Mouse (Mus musculus) heart, embryonic 13.5 days (tissue): ENCODE measurements around the gene Spg7. TPM values are rescaled to one million over a fixed set of nuclear protein-coding genes. Genes with fewer than 3 reads are reported as not detected.
"Not testable (repeated sequence)": the region's sequence is repeated elsewhere in the genome, so short reads cannot be mapped to it uniquely, and the experiment has no call there.

Experiments
- ATAC-seq: fragments of 200-750 bp; cut with Nextera tagmentation; 2 replicates; pipeline ENCODE4 v1.8.0; 2017; ENCODE audit warnings: moderate TSS enrichment; ENCODE audit not compliant: insufficient number of reproducible peaks, low FRiP score, low TSS enrichment; ENCODE audit errors: extremely low read depth
- H3K27ac ChIP-seq: fragments of 300-500 bp; sonication (generic); replicated peaks from 2 replicates; pipeline ENCODE4 v1.5.1; 2015; ENCODE audit warnings: moderate library complexity, mild to moderate bottlenecking, inconsistent platforms
- H3K27me3 ChIP-seq: fragments of 300-500 bp; sonication (generic); replicated peaks from 2 replicates; pipeline ENCODE4 v1.6.1; 2015; ENCODE audit warnings: mild to moderate bottlenecking, inconsistent platforms
- H3K36me3 ChIP-seq: fragments of 300-500 bp; sonication (generic); 2 replicates; pipeline ENCODE4 v1.6.1; 2015; ENCODE audit warnings: mild to moderate bottlenecking, inconsistent platforms
- H3K4me1 ChIP-seq: fragments of 300-500 bp; sonication (generic); 2 replicates; pipeline ENCODE4 v1.6.1; 2015; ENCODE audit warnings: inconsistent platforms
- H3K4me2 ChIP-seq: fragments of 300-500 bp; sonication (generic); 2 replicates; pipeline ENCODE4 v1.6.1; 2015; ENCODE audit warnings: inconsistent platforms, mild to moderate bottlenecking, moderate library complexity
- H3K4me3 ChIP-seq: fragments of 300-500 bp; sonication (generic); 2 replicates; pipeline ENCODE4 v1.5.1; 2015; ENCODE audit warnings: moderate library complexity, mild to moderate bottlenecking, inconsistent platforms
- H3K9ac ChIP-seq: fragments of 300-500 bp; sonication (generic); 2 replicates; pipeline ENCODE4 v1.6.1; 2015; ENCODE audit warnings: inconsistent platforms, mild to moderate bottlenecking, moderate library complexity
- H3K9me3 ChIP-seq: fragments of 300-500 bp; sonication (generic); 2 replicates; pipeline ENCODE4 v1.6.1; 2016; ENCODE audit warnings: inconsistent platforms
- WGBS: fragments of 180-500 bp; shearing (Covaris S2); methylation state at CpG from one replicate; pipeline ENCODE4 v1.1.7; 2015; ENCODE audit warnings: mixed read lengths; 5-methylcytosine and 5-hydroxymethylcytosine counted together
- polyA plus RNA-seq: library from polyadenylated mRNA; unstranded; fragments of >200 nt; fragmentation: Nextera tagmentation; extraction: Ambion mirVana; gene quantifications from 2 replicates; pipeline ENCODE4 v1.2.1, GENCODE M21; 2015

Gene Spg7
- polyA plus RNA-seq, 1 experiment from 2014 or later, result 62.2 TPM

- 69% methylated on average over 5 of the region's 5 CpGs for WGBS
These were observed 32.7 kb upstream of the Spg7 start for GRCm38 (mm10) chr8:123030091-123030490.

GRCm38 (mm10) chr8:123031321-123031978, 31.3 kb upstream of the Spg7 start:
- Histone ChIP-seq H3K4me2 (no peak overlapping the region), H3K36me3 (no peaks in the 10 kb centered on the region), H3K4me1 (peaks cover 61% of the 10 kb centered on the region), H3K4me3 (no peak overlapping the region), H3K9ac (no peak overlapping the region), H3K27me3 (no peaks in the 10 kb centered on the region), H3K9me3 (no peaks in the 10 kb centered on the region), H3K27ac (no peak overlapping the region)
- no peak for ATAC-seq
- WGBS, result 76% methylated on average over 7 of the region's 7 CpGs

More at GRCm38 (mm10) chr8:123030091-123030490, 32.7 kb upstream of the Spg7 start:
- peaks cover 55% of the 10 kb centered on the region for H3K4me1 ChIP-seq
- H3K9me3 ChIP-seq, H3K9ac ChIP-seq, H3K36me3 ChIP-seq, H3K4me3 ChIP-seq, H3K4me2 ChIP-seq, H3K27ac ChIP-seq, ATAC-seq, H3K27me3 ChIP-seq: not testable (repeated sequence)

GRCm38 (mm10) chr8:123032730-123033129, 30.0 kb upstream of the Spg7 start:
- Histone ChIP-seq H3K27ac (no peak overlapping the region), H3K27me3 (no peaks in the 10 kb centered on the region), H3K9me3 (no peaks in the 10 kb centered on the region), H3K36me3 (no peaks in the 10 kb centered on the region), H3K4me2 (no peak overlapping the region), H3K4me3 (no peak overlapping the region), H3K4me1 (peaks cover 69% of the 10 kb centered on the region), H3K9ac (no peak overlapping the region)
- ATAC-seq, result no peak

GRCm38 (mm10) chr8:123033431-123033830, 29.3 kb upstream of the Spg7 start:
- H3K27me3 ChIP-seq, result no peaks in the 10 kb centered on the region
- no peak for ATAC-seq
- H3K4me1 ChIP-seq, result peaks cover 74% of the 10 kb centered on the region
- H3K36me3 ChIP-seq, result no peaks in the 10 kb centered on the region
- peak overlapping the region; percentile 21; the same call in 1 of the 2 replicates for H3K9ac ChIP-seq
- no peak overlapping the region for H3K27ac ChIP-seq
- H3K4me3 ChIP-seq, result no peak overlapping the region
- H3K4me2 ChIP-seq, result no peak overlapping the region
- H3K9me3 ChIP-seq, result no peaks in the 10 kb centered on the region

GRCm38 (mm10) chr8:123034171-123034570, 28.6 kb upstream of the Spg7 start:
- H3K4me2 ChIP-seq, result no peak overlapping the region
- ATAC-seq, result no peak
- H3K4me3 ChIP-seq, result no peak overlapping the region
- no peaks in the 10 kb centered on the region for H3K36me3 ChIP-seq
- H3K9me3 ChIP-seq, result no peaks in the 10 kb centered on the region
- H3K4me1 ChIP-seq, result peaks cover 76% of the 10 kb centered on the region
- no peak overlapping the region for H3K27ac ChIP-seq
- no peak overlapping the region for H3K9ac ChIP-seq
- 66% methylated on average over 6 of the region's 6 CpGs for WGBS
- H3K27me3 ChIP-seq, result no peaks in the 10 kb centered on the region

- 32% methylated on average over 3 of the region's 3 CpGs for WGBS
- Histone ChIP-seq H3K36me3 (no peaks in the 10 kb centered on the region), H3K4me3 (no peak overlapping the region), H3K9ac (no peak overlapping the region), H3K4me1 (peaks cover 84% of the 10 kb centered on the region), H3K27me3 (no peaks in the 10 kb centered on the region), H3K4me2 (no peak overlapping the region; the same call in 1 of the 2 replicates), H3K27ac (no peak overlapping the region; the same call in 1 of the 2 replicates), H3K9me3 (no peaks in the 10 kb centered on the region)
- no peak for ATAC-seq
These were observed 25.8 kb upstream of the Spg7 start for GRCm38 (mm10) chr8:123036956-123037355.

GRCm38 (mm10) chr8:123037487-123037886, 25.3 kb upstream of the Spg7 start:
- H3K9ac ChIP-seq, result no peak overlapping the region
- H3K27ac ChIP-seq, result no peak overlapping the region; the same call in 1 of the 2 replicates
- no peak overlapping the region; the same call in 1 of the 2 replicates for H3K4me2 ChIP-seq
- H3K4me1 ChIP-seq, result peaks cover 79% of the 10 kb centered on the region
- H3K9me3 ChIP-seq, result no peaks in the 10 kb centered on the region
- no peak for ATAC-seq
- 77% methylated on average over 11 of the region's 11 CpGs for WGBS
- H3K4me3 ChIP-seq, result no peak overlapping the region
- no peaks in the 10 kb centered on the region for H3K27me3 ChIP-seq
- no peaks in the 10 kb centered on the region for H3K36me3 ChIP-seq

- H3K4me2 ChIP-seq, result no peak overlapping the region
- peaks cover 77% of the 10 kb centered on the region for H3K4me1 ChIP-seq
- H3K27me3 ChIP-seq, result no peaks in the 10 kb centered on the region
- no peak overlapping the region for H3K4me3 ChIP-seq
- 29% methylated on average over 2 of the region's 2 CpGs for WGBS
- H3K9ac ChIP-seq, result no peak overlapping the region
- ATAC-seq, result no peak
- no peak overlapping the region for H3K27ac ChIP-seq
- H3K9me3 ChIP-seq, result no peaks in the 10 kb centered on the region
- H3K36me3 ChIP-seq, result no peaks in the 10 kb centered on the region
These were observed 24.4 kb upstream of the Spg7 start for GRCm38 (mm10) chr8:123038351-123038750.

- H3K27ac ChIP-seq, result no peak overlapping the region; the same call in 1 of the 2 replicates
- peaks cover 77% of the 10 kb centered on the region for H3K4me1 ChIP-seq
- 73% methylated on average over 11 of the region's 11 CpGs for WGBS
- ATAC-seq, result no peak
- peak overlapping the region; percentile 87 for H3K4me2 ChIP-seq
- H3K36me3 ChIP-seq, result 0 out of 2 replicates have a peak, but pooled peaks cover 2% of the 10 kb centered on the region
- H3K9ac ChIP-seq, result peak overlapping the region; percentile 12
- no peaks in the 10 kb centered on the region for H3K9me3 ChIP-seq
- H3K4me3 ChIP-seq, result peak overlapping the region; percentile 100
- no peaks in the 10 kb centered on the region for H3K27me3 ChIP-seq
These were observed 23.2 kb upstream of the Spg7 start for GRCm38 (mm10) chr8:123039376-123040109.

GRCm38 (mm10) chr8:123040110-123040650, 22.6 kb upstream of the Spg7 start:
- Histone ChIP-seq H3K4me1 (peaks cover 71% of the 10 kb centered on the region), H3K27ac (peak overlapping the region; percentile 93), H3K9me3 (no peaks in the 10 kb centered on the region), H3K4me3 (peak overlapping the region; percentile 100), H3K27me3 (no peaks in the 10 kb centered on the region), H3K4me2 (peak overlapping the region; percentile 87), H3K9ac (peak overlapping the region; percentile 100), H3K36me3 (0 out of 2 replicates have a peak, but pooled peaks cover 2% of the 10 kb centered on the region)
- WGBS, result 20% methylated on average over 4 of the region's 4 CpGs
- ATAC-seq, result no peak

GRCm38 (mm10) chr8:123041008-123041773, 21.6 kb upstream of the Spg7 start:
- peaks cover 60% of the 10 kb centered on the region for H3K4me1 ChIP-seq
- peak overlapping the region; percentile 100 for H3K4me3 ChIP-seq
- 0 out of 2 replicates have a peak, but pooled peaks cover 8% of the 10 kb centered on the region for H3K36me3 ChIP-seq
- H3K9me3 ChIP-seq, result no peaks in the 10 kb centered on the region
- peak overlapping the region; percentile 87 for H3K4me2 ChIP-seq
- H3K27me3 ChIP-seq, result no peaks in the 10 kb centered on the region
- WGBS, result under 1% methylated on average over 70 of the region's 71 CpGs
- peak overlapping the region; percentile 93 for H3K27ac ChIP-seq
- peak overlapping the region; percentile 100 for H3K9ac ChIP-seq
- no peak for ATAC-seq
